Mouse (Mus musculus): Measurements from ENCODE around the gene Poldip3.

The Poldip3 gene

GRCm38 (mm10) chr15:83083530-83083929, 65.7 kb downstream of the Poldip3 start:
- no peak for DNase-seq
